Mouse (Mus musculus): ENCODE data around the gene Tubg1. TPM values are rescaled to one million over a fixed set of nuclear protein-coding genes. Genes with fewer than 3 reads are reported as not detected.
A peak's percentile ranks its signal among the peaks of the same experiment; 100 is the strongest.

The Tubg1 gene
- polyA plus RNA-seq, 2 experiments = 32.4 to 52.7 TPM

DNA sequence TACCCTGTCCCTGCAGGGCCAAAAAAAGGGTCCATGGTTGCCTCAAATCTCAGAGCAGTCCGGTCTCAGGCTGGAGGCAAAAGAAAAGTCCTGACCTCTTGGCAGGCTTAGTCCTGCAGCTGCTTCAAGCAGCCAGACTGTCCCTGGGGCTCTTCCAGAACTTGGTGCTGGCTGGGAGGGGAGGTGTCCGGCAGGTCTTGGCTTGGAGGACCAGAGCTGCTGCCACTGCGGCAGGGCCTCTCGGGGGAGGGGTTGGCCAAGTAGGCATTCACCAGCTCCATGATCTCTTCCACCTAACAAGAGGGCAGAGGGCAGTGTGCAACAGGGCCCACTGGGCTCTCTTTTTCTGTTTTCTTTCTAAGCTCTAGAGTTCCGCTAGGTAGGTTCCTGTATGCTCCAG, 43.0 kb downstream of the Tubg1 start:
- ATAC-seq (ENCODE audit: low FRiP score, low read depth) (no peak), DNase-seq (ENCODE audit: low spot score) (no peak)
- H3K36me3 ChIP-seq (ENCODE audit: control insufficient read depth, insufficient read depth, low read length) = peaks cover 60% of the 10 kb centered on the region
- no peak overlapping the region for H3K4me2 ChIP-seq (replicated peaks; ENCODE audit: low read depth, low read length, severe bottlenecking)
- 52% methylated on average over 5 of the region's 5 CpGs for WGBS
- H3K4me1 ChIP-seq (ENCODE audit: control insufficient read depth, insufficient read depth, low read length) = peaks cover 14% of the 10 kb centered on the region
- H3K9ac ChIP-seq (ENCODE audit: low read depth, low read length, severe bottlenecking) = no peak overlapping the region
- H3K9me3 ChIP-seq (ENCODE audit: control insufficient read depth, low read length) = no peaks in the 10 kb centered on the region
- no peak overlapping the region for H3K27ac ChIP-seq (replicated peaks; ENCODE audit: low read depth, low read length)
- no peak for TF ChIP-seq POLR2A (IDR thresholded peaks at IDR 0.05; ENCODE audit: borderline replicate concordance, extremely low read depth, insufficient read depth, insufficient read length)
- H3K27me3 ChIP-seq (ENCODE audit: control insufficient read depth, insufficient read depth, low read length) = peaks cover 59% of the 10 kb centered on the region
- H3K4me3 ChIP-seq (replicated peaks; ENCODE audit: low read length) = no peak overlapping the region

DNA sequence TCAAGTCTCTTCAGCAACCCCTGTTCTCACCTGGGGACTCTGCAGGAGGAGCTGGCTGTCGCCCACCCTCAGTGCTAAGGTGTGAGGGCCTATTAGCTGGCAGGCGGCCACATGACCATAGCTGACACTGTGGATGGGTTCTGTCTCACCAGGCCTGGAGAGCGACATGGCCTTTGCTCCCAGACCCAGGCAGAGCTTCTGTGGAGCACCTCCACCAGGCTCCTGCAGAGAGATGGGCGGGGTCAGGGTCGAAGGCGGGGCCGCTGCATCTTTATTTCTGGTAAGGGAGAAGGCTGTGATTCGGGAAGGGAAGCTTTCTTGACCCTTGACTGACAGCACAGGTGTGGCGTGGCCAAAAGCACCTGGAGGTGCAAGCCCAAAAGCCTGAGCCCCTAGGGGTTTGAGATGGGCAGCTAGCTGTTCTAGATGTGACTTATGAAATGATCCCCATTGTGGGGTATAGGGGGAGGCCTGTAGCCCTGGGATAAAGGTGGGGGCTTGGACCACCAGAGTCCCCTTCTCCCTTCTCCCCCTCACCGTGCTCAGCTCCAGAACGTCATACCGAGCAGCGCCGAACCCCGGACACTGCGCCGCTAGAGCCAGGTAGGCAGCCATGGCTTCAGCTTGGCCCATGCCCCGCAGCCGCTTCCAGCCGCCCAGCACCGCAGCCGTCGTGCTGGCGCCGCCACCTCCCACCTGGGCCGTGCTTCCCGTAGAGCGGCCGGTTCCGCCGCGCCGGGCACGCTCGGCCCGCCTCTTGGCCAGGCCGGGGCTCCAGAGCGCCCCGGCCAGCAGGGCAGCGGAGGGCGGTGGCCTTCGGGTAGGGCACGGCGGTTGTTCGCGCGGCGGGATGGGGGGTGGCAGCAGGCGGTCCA, 44.0 kb downstream of the Tubg1 start:
- ATAC-seq (ENCODE audit: low FRiP score, low read depth) (0 out of 2 replicates have a peak, but pooled peaks have one; percentile 38), DNase-seq (ENCODE audit: low spot score) (no peak)
- Histone ChIP-seq H3K9ac (ENCODE audit: low read depth, low read length, severe bottlenecking) (peak overlapping the region; percentile 49), H3K36me3 (ENCODE audit: control insufficient read depth, insufficient read depth, low read length) (peaks cover 62% of the 10 kb centered on the region), H3K27me3 (ENCODE audit: control insufficient read depth, insufficient read depth, low read length) (peaks cover 69% of the 10 kb centered on the region), H3K4me1 (ENCODE audit: control insufficient read depth, insufficient read depth, low read length) (peaks cover 14% of the 10 kb centered on the region), H3K27ac (replicated peaks; ENCODE audit: low read depth, low read length) (no peak overlapping the region), H3K9me3 (ENCODE audit: control insufficient read depth, low read length) (no peaks in the 10 kb centered on the region), H3K4me2 (replicated peaks; ENCODE audit: low read depth, low read length, severe bottlenecking) (peak overlapping the region; percentile 71), H3K4me3 (replicated peaks; ENCODE audit: low read length) (peak overlapping the region; percentile 40)
- WGBS = 11% methylated on average over 35 of the region's 49 CpGs
- no peak for TF ChIP-seq POLR2A (IDR thresholded peaks at IDR 0.05; ENCODE audit: borderline replicate concordance, extremely low read depth, insufficient read depth, insufficient read length)

DNA sequence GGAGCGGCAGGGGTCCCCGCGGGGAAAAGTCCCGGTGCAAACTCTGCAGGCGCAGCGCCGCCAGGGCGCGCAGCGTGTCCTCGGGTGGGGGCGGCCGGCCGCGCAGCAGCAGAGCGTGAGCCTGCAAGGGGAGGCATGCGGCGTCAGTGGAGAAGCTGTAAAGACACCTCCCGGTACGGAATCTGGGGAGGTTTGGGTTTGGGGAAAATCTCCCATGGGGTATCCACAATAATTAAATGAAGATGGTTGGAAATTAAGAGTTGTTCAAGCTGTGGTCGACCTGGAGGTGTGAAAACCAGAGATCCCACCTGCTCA, 44.6 kb downstream of the Tubg1 start:
- Histone ChIP-seq H3K36me3 (ENCODE audit: control insufficient read depth, insufficient read depth, low read length) (peaks cover 62% of the 10 kb centered on the region), H3K4me1 (ENCODE audit: control insufficient read depth, insufficient read depth, low read length) (peaks cover 14% of the 10 kb centered on the region), H3K9ac (ENCODE audit: low read depth, low read length, severe bottlenecking) (peak overlapping the region; percentile 49), H3K4me3 (replicated peaks; ENCODE audit: low read length) (peak overlapping the region; percentile 40), H3K9me3 (ENCODE audit: control insufficient read depth, low read length) (no peaks in the 10 kb centered on the region), H3K27ac (replicated peaks; ENCODE audit: low read depth, low read length) (no peak overlapping the region), H3K4me2 (replicated peaks; ENCODE audit: low read depth, low read length, severe bottlenecking) (peak overlapping the region; percentile 71), H3K27me3 (ENCODE audit: control insufficient read depth, insufficient read depth, low read length) (peaks cover 75% of the 10 kb centered on the region)
- ATAC-seq (ENCODE audit: low FRiP score, low read depth) (no peak), DNase-seq (ENCODE audit: low spot score) (no peak)
- WGBS = 6% methylated on average over 21 of the region's 21 CpGs
- TF ChIP-seq POLR2A (IDR thresholded peaks at IDR 0.05; ENCODE audit: borderline replicate concordance, extremely low read depth, insufficient read depth, insufficient read length) = no peak

DNA sequence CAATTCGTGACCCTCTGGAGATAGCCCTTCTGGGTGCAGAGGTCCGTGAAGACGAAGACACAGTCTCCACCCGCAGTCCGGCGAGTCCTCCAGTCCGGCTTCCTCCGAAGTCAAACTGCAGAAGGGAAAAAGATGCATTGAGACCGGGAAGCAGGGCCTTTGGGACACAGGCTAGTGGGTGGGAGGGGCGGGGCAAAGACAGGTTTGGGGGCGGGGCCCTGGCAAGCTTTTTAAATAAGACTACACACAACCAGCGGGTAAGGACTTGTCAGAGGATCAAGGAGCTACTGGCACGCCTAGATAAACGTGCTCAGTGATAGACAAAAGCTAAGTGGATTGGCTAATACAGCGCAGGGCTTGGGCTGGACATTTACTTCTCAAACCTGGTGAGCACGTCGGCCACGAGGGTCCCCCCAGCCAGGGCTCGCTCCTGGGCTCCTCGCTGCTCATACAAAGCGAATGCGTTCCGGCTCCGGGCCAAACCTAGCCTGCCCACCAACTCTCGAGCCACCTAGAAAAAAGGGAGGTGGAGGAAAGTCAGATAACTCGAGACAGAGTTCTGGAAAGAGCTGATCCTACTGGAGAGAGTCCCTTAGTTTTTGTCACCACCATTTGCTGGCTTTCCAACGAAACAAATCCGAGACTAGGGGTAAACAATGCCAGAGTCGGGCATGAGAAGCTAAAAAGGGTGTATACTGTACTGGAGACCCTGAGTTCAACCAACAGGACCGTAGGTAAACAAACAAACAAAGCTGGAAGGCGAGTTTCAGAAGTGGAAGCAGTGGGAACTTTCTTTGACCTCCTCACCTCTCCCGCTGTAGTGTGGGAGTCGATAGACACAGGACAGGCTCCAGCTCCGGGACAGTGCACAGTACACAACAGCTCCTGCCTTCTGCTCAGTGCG, 45.2 kb downstream of the Tubg1 start:
- Histone ChIP-seq H3K27me3 (ENCODE audit: control insufficient read depth, insufficient read depth, low read length) (peaks cover 81% of the 10 kb centered on the region), H3K9ac (ENCODE audit: low read depth, low read length, severe bottlenecking) (no peak overlapping the region), H3K4me1 (ENCODE audit: control insufficient read depth, insufficient read depth, low read length) (peaks cover 20% of the 10 kb centered on the region), H3K36me3 (ENCODE audit: control insufficient read depth, insufficient read depth, low read length) (peaks cover 62% of the 10 kb centered on the region), H3K4me2 (replicated peaks; ENCODE audit: low read depth, low read length, severe bottlenecking) (peak overlapping the region; percentile 71), H3K27ac (replicated peaks; ENCODE audit: low read depth, low read length) (no peak overlapping the region), H3K4me3 (replicated peaks; ENCODE audit: low read length) (no peak overlapping the region), H3K9me3 (ENCODE audit: control insufficient read depth, low read length) (no peaks in the 10 kb centered on the region)
- WGBS = 15% methylated on average over 33 of the region's 35 CpGs
- no peak for TF ChIP-seq POLR2A (IDR thresholded peaks at IDR 0.05; ENCODE audit: borderline replicate concordance, extremely low read depth, insufficient read depth, insufficient read length)
- ATAC-seq (ENCODE audit: low FRiP score, low read depth) (no peak), DNase-seq (ENCODE audit: low spot score) (no peak)

DNA sequence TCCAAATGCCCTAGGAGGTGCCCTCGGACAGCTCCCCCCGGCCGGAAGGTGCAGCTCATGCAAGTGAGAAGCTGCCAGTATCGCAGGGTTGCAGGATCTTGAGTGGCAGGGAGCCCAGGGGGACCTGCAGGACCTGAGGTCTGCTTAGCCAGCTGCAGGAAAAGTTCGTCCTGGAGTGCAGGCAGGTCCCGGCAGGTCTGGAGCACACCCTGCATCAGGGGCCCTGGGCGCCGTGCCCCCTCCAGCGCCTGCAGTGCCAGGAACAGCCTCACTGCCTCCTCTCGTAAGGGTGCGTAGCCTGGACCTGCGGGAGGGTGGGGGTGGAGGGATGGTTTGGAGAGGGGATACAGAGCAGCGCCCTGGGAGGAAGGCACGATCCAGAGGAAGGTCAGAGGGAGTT, 46.6 kb downstream of the Tubg1 start:
- no peak overlapping the region for H3K9ac ChIP-seq (ENCODE audit: low read depth, low read length, severe bottlenecking)
- H3K4me3 ChIP-seq (replicated peaks; ENCODE audit: low read length) = no peak overlapping the region
- ATAC-seq (ENCODE audit: low FRiP score, low read depth) (no peak), DNase-seq (ENCODE audit: low spot score) (no peak)
- peaks cover 87% of the 10 kb centered on the region for H3K27me3 ChIP-seq (ENCODE audit: control insufficient read depth, insufficient read depth, low read length)
- WGBS = 44% methylated on average over 14 of the region's 14 CpGs
- no peak for TF ChIP-seq POLR2A (IDR thresholded peaks at IDR 0.05; ENCODE audit: borderline replicate concordance, extremely low read depth, insufficient read depth, insufficient read length)
- H3K4me2 ChIP-seq (replicated peaks; ENCODE audit: low read depth, low read length, severe bottlenecking) = no peak overlapping the region
- H3K36me3 ChIP-seq (ENCODE audit: control insufficient read depth, insufficient read depth, low read length) = peaks cover 58% of the 10 kb centered on the region
- no peaks in the 10 kb centered on the region for H3K9me3 ChIP-seq (ENCODE audit: control insufficient read depth, low read length)
- no peak overlapping the region for H3K27ac ChIP-seq (replicated peaks; ENCODE audit: low read depth, low read length)
- H3K4me1 ChIP-seq (ENCODE audit: control insufficient read depth, insufficient read depth, low read length) = peaks cover 23% of the 10 kb centered on the region
